Mouse (Mus musculus): ENCODE results near the gene Olfr1294. TPM values are rescaled to one million over a fixed set of nuclear protein-coding genes. Genes with fewer than 3 reads are reported as not detected.

Olfr1294 gene
- polyA plus RNA-seq (2011; ENCODE audit: insufficient read depth, insufficient read length, low replicate concordance, missing spikeins): not detected in 2 replicates

GRCm38 (mm10) chr2:111540191-111540590, at the start of gene Olfr1294:
Gene Olfr1294 (minus strand): TSS chr2:111540291.
- 32% methylated on average over 1 of the region's 1 CpGs for WGBS
- no peak within 1 kb of the TSS for H3K27ac ChIP-seq (ENCODE audit: control insufficient read depth, insufficient read depth, low read depth, low read length, poor library complexity)
- no peak for TF ChIP-seq POLR2A (IDR thresholded peaks at IDR 0.05; ENCODE audit: borderline replicate concordance, control insufficient read depth, low read depth, low read length)
- TF ChIP-seq CTCF (IDR thresholded peaks at IDR 0.05; ENCODE audit: control insufficient read depth, insufficient read depth, low read length): no peak
- no peaks in the 10 kb centered on the region for H3K4me1 ChIP-seq (ENCODE audit: control insufficient read depth, insufficient read depth, low read length)
- no peak within 1 kb of the TSS for H3K4me3 ChIP-seq (replicated peaks; ENCODE audit: control insufficient read depth, low read depth, low read length)

- H3K4me3 ChIP-seq (replicated peaks; ENCODE audit: control insufficient read depth, low read depth, low read length): no peak within 1 kb of the TSS
- no peak within 1 kb of the TSS for H3K27ac ChIP-seq (ENCODE audit: control insufficient read depth, insufficient read depth, low read depth, low read length, poor library complexity)
- TF ChIP-seq CTCF (IDR thresholded peaks at IDR 0.05; ENCODE audit: control insufficient read depth, insufficient read depth, low read length): no peak
- no peak for TF ChIP-seq POLR2A (IDR thresholded peaks at IDR 0.05; ENCODE audit: borderline replicate concordance, control insufficient read depth, low read depth, low read length)
- no peaks in the 10 kb centered on the region for H3K4me1 ChIP-seq (ENCODE audit: control insufficient read depth, insufficient read depth, low read length)
Observed at GRCm38 (mm10) chr2:111569581-111569980, 29.5 kb upstream of the Olfr1294 start, which contains the start of gene Olfr1295. Gene Olfr1295 (minus strand): TSS chr2:111569681.

GRCm38 (mm10) chr2:111524903-111525302, 15.2 kb downstream of the Olfr1294 start, which contains the start of gene Olfr1293-ps:
Gene Olfr1293-ps (plus strand): TSS chr2:111525203.
- H3K4me3 ChIP-seq (replicated peaks; ENCODE audit: control insufficient read depth, low read depth, low read length): no peak within 1 kb of the TSS
- no peak within 1 kb of the TSS for H3K27ac ChIP-seq (ENCODE audit: control insufficient read depth, insufficient read depth, low read depth, low read length, poor library complexity)
- H3K4me1 ChIP-seq (ENCODE audit: control insufficient read depth, insufficient read depth, low read length): no peaks in the 10 kb centered on the region
- WGBS: 65% methylated on average over 1 of the region's 1 CpGs
- no peak for TF ChIP-seq POLR2A (IDR thresholded peaks at IDR 0.05; ENCODE audit: borderline replicate concordance, control insufficient read depth, low read depth, low read length)

GRCm38 (mm10) chr2:111517451-111517850, 22.6 kb downstream of the Olfr1294 start:
- 82% methylated on average over 10 of the region's 10 CpGs for WGBS
- TF ChIP-seq POLR2A (IDR thresholded peaks at IDR 0.05; ENCODE audit: borderline replicate concordance, control insufficient read depth, low read depth, low read length): no peak
- TF ChIP-seq CTCF (IDR thresholded peaks at IDR 0.05; ENCODE audit: control insufficient read depth, insufficient read depth, low read length): no peak

GRCm38 (mm10) chr2:111496880-111497279, 43.2 kb downstream of the Olfr1294 start, which contains the start of gene Olfr1291-ps1:
Gene Olfr1291-ps1 (plus strand): TSS chr2:111497180.
- no peaks in the 10 kb centered on the region for H3K4me1 ChIP-seq (ENCODE audit: control insufficient read depth, insufficient read depth, low read length)
- no peak for TF ChIP-seq POLR2A (IDR thresholded peaks at IDR 0.05; ENCODE audit: borderline replicate concordance, control insufficient read depth, low read depth, low read length)
- no peak for TF ChIP-seq CTCF (IDR thresholded peaks at IDR 0.05; ENCODE audit: control insufficient read depth, insufficient read depth, low read length)
- no peak within 1 kb of the TSS for H3K27ac ChIP-seq (ENCODE audit: control insufficient read depth, insufficient read depth, low read depth, low read length, poor library complexity)
- H3K4me3 ChIP-seq (replicated peaks; ENCODE audit: control insufficient read depth, low read depth, low read length): no peak within 1 kb of the TSS
- 79% methylated on average over 3 of the region's 3 CpGs for WGBS

More at GRCm38 (mm10) chr2:111517451-111517850, 22.6 kb downstream of the Olfr1294 start:
- no peak overlapping the region for H3K27ac ChIP-seq (ENCODE audit: control insufficient read depth, insufficient read depth, low read depth, low read length, poor library complexity)
- H3K4me3 ChIP-seq (replicated peaks; ENCODE audit: control insufficient read depth, low read depth, low read length): no peak overlapping the region
- no peaks in the 10 kb centered on the region for H3K4me1 ChIP-seq (ENCODE audit: control insufficient read depth, insufficient read depth, low read length)

GRCm38 (mm10) chr2:111493729-111494128, 46.4 kb downstream of the Olfr1294 start, which contains the start of gene Olfr1290:
Gene Olfr1290 (minus strand): TSS chr2:111493829.
- Histone ChIP-seq H3K27ac (ENCODE audit: control insufficient read depth, insufficient read depth, low read depth, low read length, poor library complexity) (no peak within 1 kb of the TSS), H3K4me3 (replicated peaks; ENCODE audit: control insufficient read depth, low read depth, low read length) (no peak within 1 kb of the TSS), H3K4me1 (ENCODE audit: control insufficient read depth, insufficient read depth, low read length) (no peaks in the 10 kb centered on the region)
- TF ChIP-seq POLR2A (IDR thresholded peaks at IDR 0.05; ENCODE audit: borderline replicate concordance, control insufficient read depth, low read depth, low read length) (no peak), CTCF (IDR thresholded peaks at IDR 0.05; ENCODE audit: control insufficient read depth, insufficient read depth, low read length) (no peak)
- WGBS: 64% methylated on average over 5 of the region's 5 CpGs

Other genes with a start within 250 kb of the Olfr1294 start
- gene Olfr1279, start 239.7 kb downstream of the Olfr1294 start, polyA plus RNA-seq (2011; ENCODE audit: insufficient read depth, insufficient read length, low replicate concordance, missing spikeins): not detected in 2 replicates
- gene Olfr1280, start 226.3 kb downstream of the Olfr1294 start, polyA plus RNA-seq (2011; ENCODE audit: insufficient read depth, insufficient read length, low replicate concordance, missing spikeins): not detected in 2 replicates
- not detected in 2 replicates for gene Olfr1281, start 213.8 kb downstream of the Olfr1294 start, polyA plus RNA-seq (2011; ENCODE audit: insufficient read depth, insufficient read length, low replicate concordance, missing spikeins)
- gene Olfr1282, start 204.2 kb downstream of the Olfr1294 start, polyA plus RNA-seq (2011; ENCODE audit: insufficient read depth, insufficient read length, low replicate concordance, missing spikeins): not detected in 2 replicates
- not detected in 2 replicates for gene Olfr1283, start 173.5 kb downstream of the Olfr1294 start, polyA plus RNA-seq (2011; ENCODE audit: insufficient read depth, insufficient read length, low replicate concordance, missing spikeins)
- gene Olfr1284, start 164.8 kb downstream of the Olfr1294 start, polyA plus RNA-seq (2011; ENCODE audit: insufficient read depth, insufficient read length, low replicate concordance, missing spikeins): not detected in 2 replicates
- not detected in 2 replicates for gene Olfr1286, start 117.2 kb downstream of the Olfr1294 start, polyA plus RNA-seq (2011; ENCODE audit: insufficient read depth, insufficient read length, low replicate concordance, missing spikeins)
- not detected in 2 replicates for gene Olfr1287, start 91.1 kb downstream of the Olfr1294 start, polyA plus RNA-seq (2011; ENCODE audit: insufficient read depth, insufficient read length, low replicate concordance, missing spikeins)
- gene Olfr1288, start 66.2 kb downstream of the Olfr1294 start, polyA plus RNA-seq (2011; ENCODE audit: insufficient read depth, insufficient read length, low replicate concordance, missing spikeins): not detected in 2 replicates
- not detected in 2 replicates for gene Olfr1289, start 59.5 kb downstream of the Olfr1294 start, polyA plus RNA-seq (2011; ENCODE audit: insufficient read depth, insufficient read length, low replicate concordance, missing spikeins)
- gene Olfr1290, start 46.5 kb downstream of the Olfr1294 start, polyA plus RNA-seq (2011; ENCODE audit: insufficient read depth, insufficient read length, low replicate concordance, missing spikeins): not detected in 2 replicates
- not detected in 2 replicates for gene Olfr1291-ps1, start 43.1 kb downstream of the Olfr1294 start, polyA plus RNA-seq (2011; ENCODE audit: insufficient read depth, insufficient read length, low replicate concordance, missing spikeins)
- gene Olfr1293-ps, start 15.1 kb downstream of the Olfr1294 start, polyA plus RNA-seq (2011; ENCODE audit: insufficient read depth, insufficient read length, low replicate concordance, missing spikeins): 1.2 TPM in 1 of 2 replicates, not detected in the other
- gene Olfr1295, start 29.4 kb upstream of the Olfr1294 start, polyA plus RNA-seq (2011; ENCODE audit: insufficient read depth, insufficient read length, low replicate concordance, missing spikeins): not detected in 2 replicates
- not detected in 2 replicates for gene Olfr1297, start 86.2 kb upstream of the Olfr1294 start, polyA plus RNA-seq (2011; ENCODE audit: insufficient read depth, insufficient read length, low replicate concordance, missing spikeins)
- not detected in 2 replicates for gene Olfr1298, start 108.9 kb upstream of the Olfr1294 start, polyA plus RNA-seq (2011; ENCODE audit: insufficient read depth, insufficient read length, low replicate concordance, missing spikeins)
- gene Olfr1299, start 121.1 kb upstream of the Olfr1294 start, polyA plus RNA-seq (2011; ENCODE audit: insufficient read depth, insufficient read length, low replicate concordance, missing spikeins): not detected in 2 replicates
- not detected in 2 replicates for gene Olfr1301, start 210.7 kb upstream of the Olfr1294 start, polyA plus RNA-seq (2011; ENCODE audit: insufficient read depth, insufficient read length, low replicate concordance, missing spikeins)
- gene Olfr1302, start 237.1 kb upstream of the Olfr1294 start, polyA plus RNA-seq (2011; ENCODE audit: insufficient read depth, insufficient read length, low replicate concordance, missing spikeins): not detected in 2 replicates

All from bone marrow, adult 2 months (tissue).